Mouse (Mus musculus): ENCODE data around the gene Fam184a. TPM values are rescaled to one million over a fixed set of nuclear protein-coding genes. Genes with fewer than 3 reads are reported as not detected.

Gene Fam184a
- 14.7 and 24.0 TPM in 2 replicates for total RNA-seq (2014; rRNA removed)
- 14.6 and 14.8 TPM in 2 replicates for polyA plus RNA-seq (2015; fragmentation: Nextera tagmentation; extraction: Ambion mirVana)

GRCm38 (mm10) chr10:53750955-53751652 lies at the start of gene Fam184a:
Gene Fam184a (minus strand): TSS chr10:53751123.
- peak; percentile 90 for DNase-seq (ENCODE audit: low spot score)
- Histone ChIP-seq H3K4me2 (ENCODE audit: low read depth, low read length, poor library complexity, severe bottlenecking) (peak within 1 kb of the TSS; percentile 85), H3K36me3 (ENCODE audit: insufficient read depth, low read length) (no peaks in the 10 kb centered on the region), H3K4me3 (ENCODE audit: low read depth, low read length) (peak within 1 kb of the TSS; percentile 85), H3K9ac (replicated peaks; ENCODE audit: low read length, poor library complexity, severe bottlenecking) (peak within 1 kb of the TSS; percentile 81), H3K27ac (ENCODE audit: low read depth, low read length) (peak within 1 kb of the TSS; percentile 72), H3K27me3 (ENCODE audit: insufficient read depth, low read length) (no peaks in the 10 kb centered on the region), H3K9me3 (ENCODE audit: low read length) (no peaks in the 10 kb centered on the region), H3K4me1 (ENCODE audit: insufficient read depth, low read length) (peaks cover 9% of the 10 kb centered on the region)
- ATAC-seq (ENCODE audit: low FRiP score) = peak; percentile 94
- TF ChIP-seq CTCF (IDR thresholded peaks at IDR 0.05) = no peak
- WGBS = 2% methylated on average over 33 of the region's 71 CpGs

DNA sequence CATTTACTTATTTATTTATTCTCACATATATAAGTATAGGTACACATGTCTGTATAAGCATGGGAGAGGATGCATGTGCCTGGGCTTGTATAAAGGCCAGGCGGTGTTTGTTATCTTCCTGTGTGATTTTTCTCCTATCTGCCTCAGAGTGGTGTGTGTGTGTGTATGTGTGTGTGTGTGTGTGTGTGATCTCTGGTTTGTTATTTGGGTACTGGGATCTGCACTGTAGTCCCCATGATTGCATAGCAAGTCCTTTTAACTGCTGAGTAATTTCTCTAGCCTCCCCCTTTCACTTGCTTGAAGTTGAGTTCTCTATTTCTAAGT lies 45.3 kb upstream of the Fam184a start:
- no peak overlapping the region for H3K27ac ChIP-seq (ENCODE audit: low read depth, low read length)
- no peak for TF ChIP-seq CTCF (IDR thresholded peaks at IDR 0.05)
- no peaks in the 10 kb centered on the region for H3K27me3 ChIP-seq (ENCODE audit: insufficient read depth, low read length)
- H3K4me1 ChIP-seq (ENCODE audit: insufficient read depth, low read length) = no peaks in the 10 kb centered on the region
- WGBS = 100% methylated on average over 1 of the region's 1 CpGs
- no peak for ATAC-seq (ENCODE audit: low FRiP score)
- no peak overlapping the region for H3K4me3 ChIP-seq (ENCODE audit: low read depth, low read length)
- H3K36me3 ChIP-seq (ENCODE audit: insufficient read depth, low read length) = no peaks in the 10 kb centered on the region
- H3K4me2 ChIP-seq (ENCODE audit: low read depth, low read length, poor library complexity, severe bottlenecking) = no peak overlapping the region
- no peak overlapping the region for H3K9ac ChIP-seq (replicated peaks; ENCODE audit: low read length, poor library complexity, severe bottlenecking)
- no peaks in the 10 kb centered on the region for H3K9me3 ChIP-seq (ENCODE audit: low read length)
- no peak for DNase-seq (ENCODE audit: low spot score)

- TF ChIP-seq CTCF (IDR thresholded peaks at IDR 0.05) = peak; percentile 86
- 4% methylated on average over 2 of the region's 2 CpGs for WGBS
- Histone ChIP-seq H3K9me3 (ENCODE audit: low read length) (no peaks in the 10 kb centered on the region), H3K36me3 (ENCODE audit: insufficient read depth, low read length) (no peaks in the 10 kb centered on the region), H3K9ac (replicated peaks; ENCODE audit: low read length, poor library complexity, severe bottlenecking) (no peak overlapping the region), H3K27me3 (ENCODE audit: insufficient read depth, low read length) (no peaks in the 10 kb centered on the region), H3K4me1 (ENCODE audit: insufficient read depth, low read length) (no peaks in the 10 kb centered on the region), H3K27ac (ENCODE audit: low read depth, low read length) (no peak overlapping the region), H3K4me3 (ENCODE audit: low read depth, low read length) (no peak overlapping the region), H3K4me2 (ENCODE audit: low read depth, low read length, poor library complexity, severe bottlenecking) (no peak overlapping the region)
- ATAC-seq (ENCODE audit: low FRiP score) (peak; percentile 59; the same call in 1 of the 2 replicates), DNase-seq (ENCODE audit: low spot score) (peak; percentile 75)
These were observed 44.8 kb upstream of the Fam184a start for GRCm38 (mm10) chr10:53795567-53796257.

DNA sequence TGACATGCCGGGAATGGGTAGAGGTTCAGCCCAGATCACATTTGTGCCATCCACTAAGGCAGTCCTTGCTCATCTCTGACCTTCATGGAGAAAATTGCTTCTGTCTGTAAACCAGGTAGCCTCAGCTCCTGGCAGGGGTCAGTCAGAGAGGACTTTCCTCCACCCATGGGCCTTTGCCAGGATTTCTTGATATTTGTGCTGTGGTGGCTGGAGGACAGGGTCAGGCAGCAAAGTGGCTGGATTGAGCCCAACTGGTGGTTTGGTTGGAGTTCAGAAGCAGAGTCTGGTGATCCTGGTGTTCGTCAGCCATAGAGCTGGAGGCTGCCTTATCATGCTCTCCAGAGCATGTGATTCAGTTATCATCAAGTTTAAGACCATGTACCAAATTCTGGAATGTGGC lies 40.4 kb upstream of the Fam184a start:
- Histone ChIP-seq H3K9ac (replicated peaks; ENCODE audit: low read length, poor library complexity, severe bottlenecking) (no peak overlapping the region), H3K4me1 (ENCODE audit: insufficient read depth, low read length) (no peaks in the 10 kb centered on the region), H3K27ac (ENCODE audit: low read depth, low read length) (no peak overlapping the region), H3K4me2 (ENCODE audit: low read depth, low read length, poor library complexity, severe bottlenecking) (no peak overlapping the region), H3K27me3 (ENCODE audit: insufficient read depth, low read length) (no peaks in the 10 kb centered on the region), H3K4me3 (ENCODE audit: low read depth, low read length) (no peak overlapping the region), H3K9me3 (ENCODE audit: low read length) (no peaks in the 10 kb centered on the region), H3K36me3 (ENCODE audit: insufficient read depth, low read length) (no peaks in the 10 kb centered on the region)
- no peak for ATAC-seq (ENCODE audit: low FRiP score)
- no peak for TF ChIP-seq CTCF (IDR thresholded peaks at IDR 0.05)
- no peak for DNase-seq (ENCODE audit: low spot score)
- WGBS = 87% methylated on average over 2 of the region's 2 CpGs

DNA sequence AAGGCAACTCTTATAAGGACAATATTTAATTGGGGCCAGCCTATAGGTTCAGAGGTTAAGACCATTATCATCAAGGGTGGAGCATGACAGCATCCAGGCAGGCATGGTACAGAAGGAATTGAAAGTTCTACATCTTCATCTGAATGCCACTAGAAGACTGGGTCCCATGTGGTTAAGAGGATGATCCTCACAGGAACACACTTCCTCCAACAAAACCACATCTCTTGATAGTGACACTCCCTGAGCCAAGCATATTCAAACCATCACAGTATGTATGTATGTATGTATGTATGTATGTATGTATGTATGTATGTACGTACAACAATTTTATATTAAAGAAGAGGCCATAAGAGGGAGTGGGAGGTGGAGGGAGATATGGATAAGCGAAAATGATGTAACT lies 25.7 kb upstream of the Fam184a start:
- H3K4me3 ChIP-seq (ENCODE audit: low read depth, low read length) = no peak overlapping the region
- H3K36me3 ChIP-seq (ENCODE audit: insufficient read depth, low read length) = no peaks in the 10 kb centered on the region
- H3K9ac ChIP-seq (replicated peaks; ENCODE audit: low read length, poor library complexity, severe bottlenecking) = no peak overlapping the region
- 92% methylated on average over 2 of the region's 2 CpGs for WGBS
- H3K9me3 ChIP-seq (ENCODE audit: low read length) = no peaks in the 10 kb centered on the region
- DNase-seq (ENCODE audit: low spot score) = no peak
- no peak overlapping the region for H3K4me2 ChIP-seq (ENCODE audit: low read depth, low read length, poor library complexity, severe bottlenecking)
- no peak for ATAC-seq (ENCODE audit: low FRiP score)
- no peak overlapping the region for H3K27ac ChIP-seq (ENCODE audit: low read depth, low read length)
- no peaks in the 10 kb centered on the region for H3K27me3 ChIP-seq (ENCODE audit: insufficient read depth, low read length)
- no peaks in the 10 kb centered on the region for H3K4me1 ChIP-seq (ENCODE audit: insufficient read depth, low read length)
- no peak for TF ChIP-seq CTCF (IDR thresholded peaks at IDR 0.05)

GRCm38 (mm10) chr10:53772708-53773107 lies 21.8 kb upstream of the Fam184a start:
- TF ChIP-seq CTCF (IDR thresholded peaks at IDR 0.05) = no peak
- H3K4me1 ChIP-seq (ENCODE audit: insufficient read depth, low read length) = no peaks in the 10 kb centered on the region
- H3K4me2 ChIP-seq (ENCODE audit: low read depth, low read length, poor library complexity, severe bottlenecking) = no peak overlapping the region
- 83% methylated on average over 4 of the region's 4 CpGs for WGBS
- no peaks in the 10 kb centered on the region for H3K36me3 ChIP-seq (ENCODE audit: insufficient read depth, low read length)
- ATAC-seq (ENCODE audit: low FRiP score) = no peak
- no peak for DNase-seq (ENCODE audit: low spot score)
- H3K4me3 ChIP-seq (ENCODE audit: low read depth, low read length) = no peak overlapping the region
- no peaks in the 10 kb centered on the region for H3K27me3 ChIP-seq (ENCODE audit: insufficient read depth, low read length)
- no peaks in the 10 kb centered on the region for H3K9me3 ChIP-seq (ENCODE audit: low read length)
- no peak overlapping the region for H3K9ac ChIP-seq (replicated peaks; ENCODE audit: low read length, poor library complexity, severe bottlenecking)
- no peak overlapping the region for H3K27ac ChIP-seq (ENCODE audit: low read depth, low read length)
